Mouse (Mus musculus) hindbrain, embryonic 14.5 days (tissue): ENCODE data around the gene Ldb2. TPM values are rescaled to one million over a fixed set of nuclear protein-coding genes. Genes with fewer than 3 reads are reported as not detected.

Source experiments
- ATAC-seq: fragments of 200-750 bp; cut with Nextera tagmentation; 2 replicates; pipeline ENCODE4 v1.8.0; 2017; ENCODE audit warnings: moderate number of reproducible peaks, mild to moderate bottlenecking, moderate TSS enrichment, moderate library complexity; ENCODE audit not compliant: low FRiP score
- DNase-seq: peaks from one replicate; pipeline ENCODE4 v3.0.0-alpha.2; 2015; ENCODE audit warnings: low spot score
- H3K27ac ChIP-seq: fragments of 300-500 bp; sonication (generic); 2 replicates; pipeline ENCODE4 v1.5.1; 2014; ENCODE audit warnings: mild to moderate bottlenecking, moderate library complexity
- H3K27me3 ChIP-seq: fragments of 300-500 bp; sonication (generic); 2 replicates; pipeline ENCODE4 v1.6.1; 2014; ENCODE audit warnings: mild to moderate bottlenecking, low read length, mixed read lengths; ENCODE audit not compliant: control insufficient read depth, insufficient read depth
- H3K36me3 ChIP-seq: fragments of 300-500 bp; sonication (generic); replicated peaks from 2 replicates; pipeline ENCODE4 v1.6.1; 2014; ENCODE audit not compliant: control insufficient read depth, insufficient read depth
- H3K4me1 ChIP-seq: fragments of 300-500 bp; sonication (generic); replicated peaks from 2 replicates; pipeline ENCODE4 v1.6.1; 2014; ENCODE audit warnings: antibody characterized with exemption, low read length, mixed read lengths; ENCODE audit not compliant: control insufficient read depth, insufficient read depth
- H3K4me2 ChIP-seq: fragments of 300-500 bp; sonication (generic); replicated peaks from 2 replicates; pipeline ENCODE4 v1.6.1; 2014; ENCODE audit warnings: mild to moderate bottlenecking, moderate library complexity
- H3K4me3 ChIP-seq: fragments of 300-500 bp; sonication (generic); replicated peaks from 2 replicates; pipeline ENCODE4 v1.5.1; 2014; ENCODE audit warnings: mild to moderate bottlenecking, low read length
- H3K9ac ChIP-seq: fragments of 300-500 bp; sonication (generic); 2 replicates; pipeline ENCODE4 v1.6.1; 2014
- H3K9me3 ChIP-seq: fragments of 300-500 bp; sonication (generic); 2 replicates; pipeline ENCODE4 v1.6.1; 2016; ENCODE audit warnings: low read length; ENCODE audit not compliant: control insufficient read depth
- WGBS: fragments of 180-500 bp; shearing (Covaris S2); extraction: QIAGEN DNeasy Blood & Tissue Kit; methylation state at CpG from one replicate; pipeline ENCODE4 v1.1.7; 2014; 5-methylcytosine and 5-hydroxymethylcytosine counted together
- polyA plus RNA-seq: library from polyadenylated mRNA; unstranded; fragments of >200 nt; fragmentation: Nextera tagmentation; extraction: Ambion mirVana; gene quantifications from 2 replicates; pipeline ENCODE4 v1.2.1, GENCODE M21; 2014

Ldb2 gene
- polyA plus RNA-seq, 1 experiment from 2014 or later: 40.5 TPM

GRCm38 (mm10) chr5:44593522-44594218 lies 205.8 kb downstream of the Ldb2 start:
- H3K36me3 ChIP-seq: no peaks in the 10 kb centered on the region
- ATAC-seq (no peak), DNase-seq (peak; percentile 50)
- no peak overlapping the region for H3K4me3 ChIP-seq
- no peak overlapping the region for H3K9ac ChIP-seq
- no peaks in the 10 kb centered on the region for H3K9me3 ChIP-seq
- WGBS: 68% methylated on average over 15 of the region's 15 CpGs
- H3K4me1 ChIP-seq: 0 out of 2 replicates have a peak, but pooled peaks cover 3% of the 10 kb centered on the region
- H3K4me2 ChIP-seq: no peak overlapping the region
- H3K27me3 ChIP-seq: no peaks in the 10 kb centered on the region
- peak overlapping the region; percentile 72 for H3K27ac ChIP-seq

GRCm38 (mm10) chr5:44590750-44591149 lies 208.7 kb downstream of the Ldb2 start:
- Histone ChIP-seq H3K36me3 (no peaks in the 10 kb centered on the region), H3K27ac (no peak overlapping the region), H3K9ac (no peak overlapping the region), H3K4me1 (0 out of 2 replicates have a peak, but pooled peaks cover 3% of the 10 kb centered on the region), H3K9me3 (no peaks in the 10 kb centered on the region), H3K4me2 (no peak overlapping the region), H3K4me3 (no peak overlapping the region), H3K27me3 (no peaks in the 10 kb centered on the region)
- 73% methylated on average over 3 of the region's 3 CpGs for WGBS
- ATAC-seq (no peak), DNase-seq (no peak)

- Histone ChIP-seq H3K4me3 (no peak overlapping the region), H3K27ac (no peak overlapping the region), H3K9me3 (no peaks in the 10 kb centered on the region), H3K36me3 (no peaks in the 10 kb centered on the region), H3K4me2 (no peak overlapping the region), H3K9ac (no peak overlapping the region), H3K27me3 (no peaks in the 10 kb centered on the region), H3K4me1 (0 out of 2 replicates have a peak, but pooled peaks cover 3% of the 10 kb centered on the region)
- DNase-seq (no peak), ATAC-seq (no peak)
- 51% methylated on average over 1 of the region's 1 CpGs for WGBS
These were observed 210.2 kb downstream of the Ldb2 start for GRCm38 (mm10) chr5:44589318-44589717.

- H3K4me2 ChIP-seq: no peak overlapping the region
These were observed 212.9 kb downstream of the Ldb2 start for GRCm38 (mm10) chr5:44586571-44586970.

GRCm38 (mm10) chr5:44579899-44580459 lies 219.5 kb downstream of the Ldb2 start:
- Histone ChIP-seq H3K4me1 (peaks cover 9% of the 10 kb centered on the region), H3K9me3 (no peaks in the 10 kb centered on the region), H3K4me3 (no peak overlapping the region), H3K36me3 (no peaks in the 10 kb centered on the region), H3K27ac (no peak overlapping the region; the same call in 1 of the 2 replicates), H3K9ac (no peak overlapping the region), H3K27me3 (no peaks in the 10 kb centered on the region), H3K4me2 (no peak overlapping the region)
- DNase-seq (peak; percentile 70), ATAC-seq (no peak; the same call in 1 of the 2 replicates)
- WGBS: 64% methylated on average over 10 of the region's 10 CpGs

More at GRCm38 (mm10) chr5:44586571-44586970, 212.9 kb downstream of the Ldb2 start:
- Histone ChIP-seq H3K27ac (no peak overlapping the region), H3K9ac (no peak overlapping the region), H3K36me3 (no peaks in the 10 kb centered on the region), H3K4me3 (no peak overlapping the region), H3K27me3 (no peaks in the 10 kb centered on the region), H3K4me1 (no peaks in the 10 kb centered on the region), H3K9me3 (no peaks in the 10 kb centered on the region)
- ATAC-seq (no peak), DNase-seq (no peak)
- 75% methylated on average over 5 of the region's 5 CpGs for WGBS

- ATAC-seq (no peak), DNase-seq (no peak)
- Histone ChIP-seq H3K4me3 (no peak overlapping the region), H3K27ac (no peak overlapping the region), H3K36me3 (no peaks in the 10 kb centered on the region), H3K27me3 (no peaks in the 10 kb centered on the region), H3K9me3 (no peaks in the 10 kb centered on the region), H3K9ac (no peak overlapping the region), H3K4me1 (peaks cover 9% of the 10 kb centered on the region), H3K4me2 (no peak overlapping the region)
- WGBS: 90% methylated on average over 2 of the region's 2 CpGs
These were observed 222.7 kb downstream of the Ldb2 start for GRCm38 (mm10) chr5:44576682-44577349.

GRCm38 (mm10) chr5:44574681-44575080 lies 224.8 kb downstream of the Ldb2 start:
- H3K9ac ChIP-seq: no peak overlapping the region
- H3K4me1 ChIP-seq: no peaks in the 10 kb centered on the region
- ATAC-seq (no peak), DNase-seq (no peak)
- H3K9me3 ChIP-seq: no peaks in the 10 kb centered on the region
- no peak overlapping the region for H3K4me2 ChIP-seq
- H3K36me3 ChIP-seq: no peaks in the 10 kb centered on the region
- no peaks in the 10 kb centered on the region for H3K27me3 ChIP-seq
- H3K27ac ChIP-seq: no peak overlapping the region
- no peak overlapping the region for H3K4me3 ChIP-seq
- WGBS: 98% methylated on average over 1 of the region's 1 CpGs

- ATAC-seq: no peak
- Histone ChIP-seq H3K4me1 (0 out of 2 replicates have a peak, but pooled peaks cover 4% of the 10 kb centered on the region), H3K4me2 (no peak overlapping the region), H3K9ac (no peak overlapping the region), H3K36me3 (no peaks in the 10 kb centered on the region), H3K27ac (no peak overlapping the region), H3K4me3 (no peak overlapping the region), H3K27me3 (no peaks in the 10 kb centered on the region), H3K9me3 (no peaks in the 10 kb centered on the region)
- no peak for DNase-seq
- WGBS: 85% methylated on average over 11 of the region's 11 CpGs
These were observed 245.6 kb downstream of the Ldb2 start for GRCm38 (mm10) chr5:44553765-44554352.

GRCm38 (mm10) chr5:44553155-44553554 lies 246.3 kb downstream of the Ldb2 start:
- H3K4me1 ChIP-seq: no peaks in the 10 kb centered on the region
- H3K4me2 ChIP-seq: no peak overlapping the region
- H3K4me3 ChIP-seq: no peak overlapping the region
- no peak overlapping the region for H3K27ac ChIP-seq
- H3K9ac ChIP-seq: no peak overlapping the region
- no peak for DNase-seq
- H3K27me3 ChIP-seq: no peaks in the 10 kb centered on the region
- no peak for ATAC-seq
- no peaks in the 10 kb centered on the region for H3K9me3 ChIP-seq
- H3K36me3 ChIP-seq: no peaks in the 10 kb centered on the region
